Mouse (Mus musculus): ENCODE measurements around the gene Ncoa3. TPM values are rescaled to one million over a fixed set of nuclear protein-coding genes. Genes with fewer than 3 reads are reported as not detected.
"Not testable (repeated sequence)": the region's sequence is repeated elsewhere in the genome, so short reads cannot be mapped to it uniquely, and the experiment has no call there.

Gene Ncoa3
- polyA plus RNA-seq, 1 experiment: 19.6 TPM

DNA sequence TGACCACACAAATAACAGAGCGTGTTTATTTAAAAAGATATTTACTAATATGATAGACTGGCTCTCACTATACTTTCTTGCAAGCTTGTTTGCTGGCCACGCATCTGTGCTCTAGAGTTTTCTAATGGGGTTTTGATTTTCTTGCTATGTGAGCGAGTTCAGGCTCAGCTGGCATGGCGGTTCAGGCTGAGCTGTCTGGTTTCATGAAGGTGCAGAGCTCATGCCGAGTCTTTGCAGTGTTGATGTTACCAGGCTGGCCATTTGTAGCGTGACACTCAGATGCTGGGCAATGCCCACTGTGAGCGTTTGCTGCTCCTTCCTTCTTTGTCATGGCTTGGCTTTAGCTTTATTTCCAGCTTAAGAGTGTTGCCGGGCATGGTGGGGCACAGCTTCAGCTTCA, 70.0 kb downstream of the Ncoa3 start:
- 83% methylated on average over 8 of the region's 8 CpGs for WGBS
- DNase-seq (ENCODE audit: low read depth, low spot score): no peak

DNA sequence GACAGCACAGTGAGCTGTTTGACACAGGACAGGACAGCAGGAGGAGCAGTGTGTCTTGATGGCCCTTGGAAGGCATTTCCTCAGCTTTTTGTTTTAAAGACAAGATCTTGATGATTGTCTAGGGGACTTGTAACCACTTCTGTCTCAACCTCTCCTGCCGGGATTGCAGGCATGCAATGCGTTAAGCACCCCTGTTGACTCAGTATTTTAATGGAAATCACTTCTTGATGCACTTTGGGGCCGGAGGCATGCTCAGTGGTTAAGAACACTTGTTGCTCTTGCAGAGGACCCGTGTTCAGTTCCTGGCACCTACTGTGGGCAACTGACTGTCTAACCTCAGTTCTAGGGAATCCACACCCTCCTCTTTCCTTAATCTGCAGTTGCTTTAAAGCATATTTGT, 74.0 kb downstream of the Ncoa3 start:
- WGBS: 84% methylated on average over 4 of the region's 4 CpGs
- DNase-seq (ENCODE audit: low read depth, low spot score): no peak

DNA sequence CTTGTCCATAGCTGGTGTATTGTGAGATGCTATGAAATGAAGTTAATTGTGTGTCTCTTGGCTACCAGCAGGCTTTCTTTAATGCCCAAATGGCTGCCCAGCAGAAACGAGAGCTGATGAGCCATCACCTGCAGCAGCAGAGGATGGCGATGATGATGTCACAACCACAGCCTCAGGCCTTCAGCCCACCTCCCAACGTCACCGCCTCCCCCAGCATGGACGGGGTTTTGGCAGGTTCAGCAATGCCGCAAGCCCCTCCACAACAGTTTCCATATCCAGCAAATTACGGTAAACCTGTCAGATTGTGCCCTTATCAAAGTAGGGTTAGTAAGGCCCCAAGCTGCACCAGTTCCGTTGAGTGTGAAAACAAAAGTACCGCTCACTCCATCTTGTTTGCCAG, 75.8 kb downstream of the Ncoa3 start:
- WGBS: 92% methylated on average over 9 of the region's 9 CpGs
- DNase-seq (ENCODE audit: low read depth, low spot score): no peak

DNA sequence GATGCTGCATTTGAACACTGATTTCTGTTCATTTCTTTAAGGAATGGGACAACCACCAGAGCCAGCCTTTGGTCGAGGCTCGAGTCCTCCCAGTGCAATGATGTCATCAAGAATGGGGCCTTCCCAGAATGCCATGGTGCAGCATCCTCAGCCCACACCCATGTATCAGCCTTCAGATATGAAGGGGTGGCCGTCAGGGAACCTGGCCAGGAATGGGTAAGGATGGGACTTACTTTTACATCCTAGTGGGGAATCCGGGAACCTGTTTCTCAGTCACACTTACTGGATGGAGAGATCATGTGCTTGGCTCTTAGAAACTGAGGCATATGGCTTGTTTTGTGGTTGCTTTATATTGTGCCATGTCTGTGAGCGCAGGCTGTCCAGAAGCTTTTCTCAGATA, 76.7 kb downstream of the Ncoa3 start:
- 79% methylated on average over 5 of the region's 5 CpGs for WGBS
- DNase-seq (ENCODE audit: low read depth, low spot score): no peak

DNA sequence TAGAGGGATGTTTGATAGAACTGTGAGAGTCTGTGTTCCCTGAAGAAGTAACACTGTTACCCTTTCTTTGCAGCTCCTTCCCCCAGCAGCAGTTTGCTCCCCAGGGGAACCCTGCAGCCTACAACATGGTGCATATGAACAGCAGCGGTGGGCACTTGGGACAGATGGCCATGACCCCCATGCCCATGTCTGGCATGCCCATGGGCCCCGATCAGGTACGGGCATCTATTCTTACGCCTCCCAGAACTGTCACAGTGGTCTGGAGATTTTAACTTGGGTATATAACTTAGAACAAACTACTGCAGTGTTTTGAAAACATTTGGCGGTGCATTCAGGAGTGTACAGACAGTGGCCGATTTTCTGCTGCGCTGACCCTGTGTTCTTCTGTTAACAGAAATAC, 77.3 kb downstream of the Ncoa3 start:
- no peak for DNase-seq (ENCODE audit: low read depth, low spot score)
- whole genome bisulfite sequencing: 92% methylated on average over 7 of the region's 7 CpGs

DNA sequence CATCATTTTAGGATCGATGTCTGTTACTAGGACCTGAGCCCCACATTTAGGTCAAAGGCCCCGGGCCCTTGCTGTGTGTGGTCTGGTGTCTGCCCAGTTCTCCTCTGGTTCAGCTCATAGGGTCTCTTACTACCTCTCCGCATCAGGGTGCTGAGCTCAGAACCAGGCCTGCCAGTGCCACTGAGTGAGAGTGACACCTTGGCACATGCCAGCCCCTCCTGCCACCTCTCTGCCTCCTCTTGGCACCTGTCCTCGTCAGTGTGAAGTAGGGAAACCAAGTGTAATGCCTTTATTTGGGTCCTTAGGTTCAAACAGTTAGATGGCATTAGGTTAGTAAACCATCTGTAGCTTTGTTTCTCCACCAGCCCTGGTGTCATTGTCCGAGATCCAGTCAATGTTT, 79.0 kb downstream of the Ncoa3 start:
- 91% methylated on average over 5 of the region's 5 CpGs for WGBS
- DNase-seq (ENCODE audit: low read depth, low spot score): no peak

DNA sequence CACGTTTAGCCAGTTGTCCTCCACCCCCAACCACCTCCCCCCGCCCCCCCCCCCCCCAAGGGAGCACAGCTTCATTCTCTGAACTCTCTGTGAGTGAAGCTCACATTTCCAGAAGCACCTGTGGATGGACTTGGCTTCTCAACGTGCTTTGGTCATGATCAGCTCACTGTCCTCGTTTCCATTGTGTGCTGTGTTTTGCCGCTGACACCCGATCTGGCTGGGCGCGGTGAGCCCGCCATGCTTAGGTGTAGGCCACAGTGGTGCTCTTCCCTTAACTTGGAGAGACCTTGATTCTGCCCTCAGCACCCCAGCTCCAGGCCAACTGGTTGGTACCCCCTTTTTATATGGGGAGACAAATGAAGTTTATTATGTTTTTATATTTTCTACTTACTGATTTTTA, 79.5 kb downstream of the Ncoa3 start:
- DNase-seq (ENCODE audit: low read depth, low spot score): no peak
- 80% methylated on average over 9 of the region's 9 CpGs for WGBS

DNA sequence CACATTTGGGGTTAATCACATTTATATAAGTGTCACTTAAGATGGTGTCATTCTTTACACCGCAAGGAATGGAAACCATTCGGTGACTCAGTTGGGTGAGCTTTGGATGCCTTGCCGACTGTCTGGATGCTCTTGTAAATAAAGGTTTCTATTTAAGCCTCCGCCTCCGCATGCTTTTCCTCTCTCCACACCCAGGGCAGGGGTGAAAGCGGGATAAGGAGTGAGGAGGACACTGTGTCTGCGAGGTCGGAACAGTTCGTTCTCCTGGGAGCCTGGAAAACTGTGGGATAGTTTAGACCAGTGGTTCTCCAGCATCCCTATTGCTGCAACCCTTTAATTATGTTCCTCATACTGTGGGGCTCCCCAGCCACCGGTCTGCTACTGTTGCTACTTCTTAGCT, 80.6 kb downstream of the Ncoa3 start:
- 67% methylated on average over 10 of the region's 10 CpGs for WGBS
- DNase-seq (ENCODE audit: low read depth, low spot score): no peak

DNA sequence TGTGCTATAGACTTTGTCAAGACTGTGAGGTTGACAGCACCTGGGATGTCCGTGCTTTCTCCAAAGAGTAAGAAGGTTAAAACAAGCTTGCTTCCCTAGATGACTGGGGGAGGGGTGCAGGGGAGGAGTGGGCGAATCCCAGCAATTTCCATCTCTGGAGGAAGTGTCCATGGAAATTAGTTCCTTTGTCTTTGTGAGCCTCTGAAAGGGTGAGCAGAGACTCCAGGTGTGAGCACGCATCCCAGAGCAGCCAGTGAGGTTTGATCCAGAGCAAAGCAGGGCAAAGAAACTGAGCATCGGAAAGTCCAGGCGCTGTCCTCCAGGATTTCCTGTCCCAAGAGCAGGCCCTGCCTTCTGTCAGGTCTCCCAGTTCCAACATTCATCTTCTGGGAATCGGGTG, 81.9 kb downstream of the Ncoa3 start:
- WGBS: 83% methylated on average over 6 of the region's 6 CpGs
- DNase-seq (ENCODE audit: low read depth, low spot score): no peak

DNA sequence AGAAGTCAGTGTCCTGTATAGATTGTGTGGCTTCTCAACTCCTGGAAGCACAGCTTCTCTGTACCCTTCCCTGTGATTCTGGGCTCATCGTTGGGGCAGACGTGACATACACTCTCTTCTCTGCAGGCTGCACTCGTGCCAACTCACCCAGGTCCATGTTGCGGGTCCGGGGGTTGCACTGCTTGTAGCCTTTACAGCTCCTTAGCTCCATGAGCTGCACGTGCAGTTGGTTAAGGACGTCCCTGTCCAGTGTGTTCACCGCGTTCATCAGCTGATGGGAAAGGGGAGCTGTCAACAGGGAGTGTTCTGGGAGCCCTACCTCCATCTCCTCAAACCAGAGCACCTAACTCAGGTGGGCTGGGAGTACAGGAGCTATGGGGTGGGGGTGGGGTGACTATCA, 84.9 kb downstream of the Ncoa3 start:
- 87% methylated on average over 9 of the region's 9 CpGs for WGBS
- no peak for DNase-seq (ENCODE audit: low read depth, low spot score)

DNA sequence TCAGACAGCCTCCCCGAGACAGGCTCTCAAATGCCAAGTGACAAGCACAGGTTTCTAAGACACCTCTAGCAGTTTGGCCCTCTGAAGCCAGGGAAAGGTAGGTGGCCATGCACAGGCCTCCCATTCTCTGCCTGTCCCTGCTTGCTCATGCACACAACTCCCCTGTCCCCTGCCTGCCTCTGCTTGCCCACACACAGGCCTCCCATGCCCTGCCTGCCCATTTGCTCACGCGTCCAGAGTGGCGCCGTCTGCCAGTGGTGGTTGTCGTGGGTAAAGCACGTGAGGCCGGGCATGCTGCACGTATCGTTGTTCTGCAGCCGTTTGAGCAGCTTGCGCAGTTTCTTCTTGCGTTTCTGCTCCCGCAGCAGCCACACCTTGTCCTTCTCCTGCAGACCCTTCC, 86.8 kb downstream of the Ncoa3 start:
- 93% methylated on average over 14 of the region's 14 CpGs for WGBS
- no peak for DNase-seq (ENCODE audit: low read depth, low spot score)

DNA sequence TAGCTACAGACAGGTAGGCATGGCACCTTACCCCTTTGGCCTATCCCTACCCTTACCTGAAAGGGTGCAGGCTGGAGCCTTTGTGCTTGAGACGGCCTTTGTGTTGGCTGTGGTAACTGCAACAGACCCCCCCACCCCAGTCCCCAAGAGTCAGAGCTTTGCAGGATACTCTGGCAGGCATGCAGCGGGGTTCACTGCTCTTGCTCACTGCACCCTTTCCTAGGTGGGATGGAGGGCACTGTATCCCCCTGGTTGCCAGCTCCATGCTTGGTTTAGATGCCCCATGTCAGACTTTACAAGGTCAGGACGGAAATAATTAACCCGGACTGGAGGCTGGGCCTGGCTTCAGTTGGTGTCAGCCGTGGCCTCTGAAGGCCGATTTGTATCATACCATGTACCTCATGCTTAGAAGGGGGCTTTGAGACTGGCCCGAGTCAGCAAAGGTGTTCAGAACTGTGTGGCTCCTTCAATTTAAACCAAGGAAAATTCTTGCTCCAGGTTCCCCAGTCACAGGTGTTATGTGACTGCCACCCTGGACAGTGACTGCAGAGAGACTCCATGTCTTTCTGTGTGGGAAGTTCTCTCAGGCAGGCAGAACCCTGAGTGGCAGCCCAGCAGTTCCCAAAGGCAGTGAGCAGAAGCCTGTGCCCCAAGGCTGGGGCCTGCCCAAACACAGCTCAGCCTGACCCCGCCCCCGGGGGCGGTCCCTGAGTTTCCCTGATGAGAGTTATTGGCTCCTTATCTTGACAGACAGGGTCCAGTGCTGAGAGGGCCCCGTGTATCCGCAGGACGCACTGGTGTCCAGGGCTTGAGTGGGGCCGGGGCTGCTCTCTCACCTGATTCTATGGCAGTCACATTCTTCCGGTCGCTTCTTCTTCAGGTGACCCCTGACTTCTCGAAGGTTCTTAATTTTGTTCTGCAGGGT, 87.8 kb downstream of the Ncoa3 start:
- DNase-seq (ENCODE audit: low read depth, low spot score): no peak
- WGBS: 45% methylated on average over 17 of the region's 17 CpGs

DNA sequence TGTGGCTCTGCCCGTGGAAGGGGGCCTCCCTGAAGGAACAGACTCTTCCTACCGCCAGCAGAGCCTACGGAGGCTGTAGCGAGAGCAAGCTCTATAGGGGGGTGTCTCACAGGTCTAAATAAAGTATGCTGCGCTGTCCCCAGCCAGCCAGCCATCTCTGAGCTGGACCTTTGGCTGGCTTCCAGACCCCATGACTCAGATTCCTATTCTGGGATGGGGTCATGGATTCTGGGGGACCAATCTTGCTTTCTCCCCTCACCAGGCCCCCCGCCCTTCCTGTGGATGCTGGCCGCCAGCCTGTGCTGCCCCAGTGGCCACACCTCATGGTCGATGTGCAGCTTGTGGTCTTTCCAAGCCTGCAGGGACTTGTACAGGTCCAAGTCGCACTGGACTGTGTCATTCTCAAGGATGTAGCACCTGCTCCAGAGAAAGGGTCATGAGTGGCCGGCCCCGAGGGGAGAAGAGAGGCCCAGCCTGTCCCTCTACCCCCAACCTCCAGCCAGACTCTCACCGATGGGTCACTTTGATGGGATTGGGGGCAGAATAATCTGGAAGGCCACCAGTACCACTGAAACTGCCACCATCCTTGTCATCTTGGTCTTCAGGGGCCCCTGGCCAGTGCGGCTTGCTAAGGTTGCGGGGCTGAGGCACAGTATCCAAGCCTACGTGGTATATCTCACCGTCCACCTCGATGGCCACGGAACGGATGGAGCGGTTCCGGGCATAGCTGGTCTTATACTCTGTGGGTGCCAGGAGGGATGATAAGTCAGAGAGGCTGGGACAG, 88.7 kb downstream of the Ncoa3 start:
- no peak for DNase-seq (ENCODE audit: low read depth, low spot score)
- WGBS: 87% methylated on average over 21 of the region's 21 CpGs

DNA sequence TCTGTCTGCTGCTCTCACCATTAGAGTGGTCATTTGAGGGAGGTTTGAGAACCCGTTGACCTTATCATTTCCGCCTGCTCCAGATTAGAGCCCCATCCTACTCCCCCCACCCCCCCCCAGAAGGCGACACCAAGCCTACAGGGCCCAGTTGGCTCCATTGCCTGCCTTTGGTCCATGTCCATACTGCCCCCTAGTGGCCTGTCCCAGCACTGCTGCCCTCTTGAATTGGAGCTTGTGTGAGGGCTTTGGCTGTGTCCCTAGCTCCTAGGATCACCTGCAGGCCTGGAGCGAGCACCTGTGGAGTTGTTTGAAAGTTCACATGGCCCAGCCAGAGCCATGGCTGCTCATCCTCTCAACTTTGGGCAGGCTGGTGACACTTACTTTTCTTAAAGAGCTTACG, 89.8 kb downstream of the Ncoa3 start:
- DNase-seq (ENCODE audit: low read depth, low spot score): peak; percentile 37
- 74% methylated on average over 5 of the region's 5 CpGs for WGBS

DNA sequence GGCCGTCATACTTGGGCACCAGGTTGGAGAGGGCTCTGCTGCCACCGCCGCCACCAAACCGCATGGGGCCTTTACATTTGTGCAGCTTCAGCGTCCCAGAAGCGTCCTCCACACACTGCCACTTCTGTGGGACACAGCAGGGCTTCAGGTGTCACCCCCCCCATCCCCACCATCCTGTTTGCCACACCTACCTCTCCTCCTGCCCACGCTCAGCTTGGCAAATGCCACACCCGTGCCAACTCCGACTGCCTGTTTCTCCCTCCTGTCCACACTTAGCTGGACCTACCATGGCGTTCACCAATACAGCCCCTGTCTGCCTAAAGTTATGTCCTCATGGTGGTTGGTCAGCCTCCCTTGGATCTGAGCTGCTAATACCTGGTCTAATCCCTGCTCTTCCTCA, 90.2 kb downstream of the Ncoa3 start:
- WGBS: 85% methylated on average over 10 of the region's 10 CpGs
- no peak for DNase-seq (ENCODE audit: low read depth, low spot score)

DNA sequence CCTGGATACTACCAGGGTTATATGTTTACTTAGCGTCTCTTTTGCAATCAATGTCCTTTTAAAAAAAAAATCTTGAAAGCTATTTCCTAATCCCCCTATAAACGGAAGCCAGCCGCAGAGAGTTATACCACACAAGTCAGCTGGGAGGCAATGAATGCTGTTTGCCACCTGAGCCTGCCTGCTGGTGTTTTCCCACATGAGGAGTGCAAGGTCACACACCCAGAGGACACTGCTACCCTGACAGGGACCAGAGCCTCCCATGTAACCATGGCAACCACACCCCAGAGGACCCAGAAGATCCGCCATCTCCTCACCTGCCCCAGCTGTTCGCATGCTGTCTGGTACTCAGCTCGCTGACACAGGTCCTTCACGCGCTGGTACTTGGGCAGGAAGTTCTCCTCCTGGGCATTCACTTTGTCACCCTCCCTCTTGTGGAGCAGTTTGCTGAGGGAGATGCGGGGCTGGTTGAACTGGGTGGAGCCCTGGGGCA, 91.2 kb downstream of the Ncoa3 start:
- 58% methylated on average over 9 of the region's 9 CpGs for WGBS
- no peak for DNase-seq (ENCODE audit: low read depth, low spot score)

DNA sequence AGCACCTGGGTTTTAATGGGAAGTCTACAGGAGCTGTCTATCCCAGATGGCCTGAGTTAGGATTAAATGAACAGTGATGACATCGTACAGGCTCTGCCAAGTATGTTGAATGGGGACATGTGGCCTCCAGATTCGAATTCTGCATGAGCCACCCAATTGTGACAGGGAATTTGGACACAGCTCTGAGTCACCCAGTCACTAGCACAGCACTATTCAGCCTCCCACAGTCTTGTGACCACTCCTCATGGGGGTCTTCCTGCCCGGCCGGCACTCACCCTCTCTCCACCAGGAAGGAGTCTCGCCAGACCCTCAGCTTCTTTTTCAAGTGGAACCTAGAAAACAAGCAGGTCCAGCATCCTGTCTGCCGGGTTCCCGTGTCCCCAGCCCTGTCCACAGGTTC, 91.7 kb downstream of the Ncoa3 start:
- no peak for DNase-seq (ENCODE audit: low read depth, low spot score)
- WGBS: 91% methylated on average over 7 of the region's 7 CpGs

DNA sequence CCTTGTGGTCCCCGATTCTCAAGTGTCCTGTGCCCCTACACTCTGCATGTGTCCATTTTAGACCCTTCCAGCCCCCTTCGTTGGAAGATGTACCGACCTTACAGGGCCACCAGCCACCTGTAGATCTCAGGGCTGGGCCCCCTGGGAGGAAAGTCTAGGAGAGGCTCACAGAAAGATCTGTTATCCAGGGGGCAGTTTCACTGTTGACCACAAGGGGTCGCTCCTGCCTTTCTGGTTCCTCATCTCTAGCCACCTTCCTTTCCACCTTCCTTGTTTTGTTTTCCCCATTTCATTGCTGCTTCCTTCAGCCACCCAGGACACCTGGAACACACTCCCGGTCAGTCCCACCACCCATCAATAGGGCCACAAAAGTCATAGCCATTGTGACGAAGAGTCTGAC, 92.5 kb downstream of the Ncoa3 start:
- not testable (repeated sequence) for DNase-seq (ENCODE audit: low read depth, low spot score)
- WGBS: 43% methylated on average over 6 of the region's 6 CpGs

DNA sequence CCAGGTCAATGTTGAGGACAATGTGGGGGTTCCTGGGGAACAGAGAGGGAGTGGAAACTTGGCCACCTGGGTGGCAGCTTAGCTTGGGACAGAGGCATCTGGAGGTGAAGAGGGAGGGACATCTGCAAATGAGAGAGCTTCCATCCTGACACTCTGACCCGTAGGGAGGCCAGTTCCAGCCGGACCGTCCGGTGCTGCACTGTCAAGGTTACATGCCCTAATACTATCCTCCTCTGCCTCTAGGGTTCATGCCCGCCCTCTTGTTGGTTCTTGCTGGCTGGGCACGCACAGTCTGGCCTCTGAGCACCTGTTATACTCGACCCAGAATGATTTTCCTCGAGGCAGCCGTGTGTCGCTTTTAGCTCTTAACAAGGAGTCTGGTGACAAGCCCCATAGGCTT, 93.3 kb downstream of the Ncoa3 start:
- DNase-seq (ENCODE audit: low read depth, low spot score): no peak
- 95% methylated on average over 10 of the region's 10 CpGs for WGBS

DNA sequence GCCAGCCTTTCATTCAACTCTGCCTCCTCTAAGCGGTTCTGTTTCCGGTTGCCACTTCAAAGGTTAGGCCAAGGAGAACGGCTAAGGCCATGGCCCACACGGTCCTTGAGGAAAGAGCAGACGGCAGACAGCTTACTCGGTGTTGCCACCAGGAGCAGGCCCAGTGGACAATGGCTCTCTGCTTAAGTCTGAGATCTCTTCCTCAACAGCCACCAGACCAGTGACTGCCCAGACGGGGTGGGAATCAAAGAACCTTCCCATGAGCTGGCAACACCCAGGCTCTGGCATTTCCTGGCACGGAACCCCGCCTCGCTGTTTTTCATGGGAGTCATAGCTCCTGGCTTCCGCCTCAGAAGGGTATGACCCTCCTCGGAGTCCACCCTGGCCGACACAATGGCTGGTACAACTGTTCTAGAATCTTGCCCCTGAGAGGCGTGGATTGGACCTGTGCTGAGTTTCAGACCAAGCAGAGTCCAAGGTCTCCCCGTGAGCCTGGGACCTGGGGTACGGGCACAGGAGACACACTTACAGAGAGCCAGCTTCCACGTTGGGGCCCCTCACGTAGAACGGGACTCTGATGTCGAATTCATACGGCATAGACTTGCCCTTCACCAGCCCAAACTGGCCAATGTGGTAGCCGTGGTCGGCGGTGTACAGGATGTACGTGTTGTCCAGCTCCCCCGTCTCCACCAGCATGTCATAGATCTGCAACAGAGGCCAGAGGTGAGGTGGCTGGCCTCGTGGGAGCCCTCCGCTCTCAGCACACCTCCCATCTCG, 94.2 kb downstream of the Ncoa3 start:
- 87% methylated on average over 29 of the region's 29 CpGs for WGBS
- DNase-seq (ENCODE audit: low read depth, low spot score): no peak

All from large intestine, adult 2 months (tissue).